Mouse (Mus musculus): Measurements from ENCODE around the gene Lats2.

- TF ChIP-seq CTCF (IDR thresholded peaks at IDR 0.05; ENCODE audit: low read depth), result no peak
- TF ChIP-seq EP300 (IDR thresholded peaks at IDR 0.05; ENCODE audit: low read depth), result no peak
Observed at GRCm38 (mm10) chr14:57716601-57717245, 41.5 kb downstream of the Lats2 start.
